Mouse (Mus musculus) C2C12 (cell line): Measurements from ENCODE around the gene Il17a. TPM values are rescaled to one million over a fixed set of nuclear protein-coding genes. Genes with fewer than 3 reads are reported as not detected.

Experiments used
- H3K27me3 ChIP-seq: one replicate; pipeline ENCODE4 v1.6.1; 2011; ENCODE audit not compliant: control insufficient read depth, insufficient read depth, insufficient read length
- H3K36me3 ChIP-seq: one replicate; pipeline ENCODE4 v1.6.1; 2011; ENCODE audit not compliant: control insufficient read depth, insufficient read depth
- H3K4me3 ChIP-seq: one replicate; pipeline ENCODE4 v1.5.1; 2011; ENCODE audit warnings: mild to moderate bottlenecking, control low read depth; ENCODE audit not compliant: poor library complexity, insufficient read depth, severe bottlenecking
- H3K79me2 ChIP-seq: one replicate; pipeline ENCODE4 v1.6.1; 2011; ENCODE audit not compliant: control insufficient read depth, insufficient read depth
- H3K79me3 ChIP-seq: one replicate; pipeline ENCODE4 v1.6.1; 2011; ENCODE audit warnings: low read depth, control low read depth
- H3ac ChIP-seq: one replicate; pipeline ENCODE3; 2011; ENCODE audit warnings: low read depth; ENCODE audit not compliant: control insufficient read depth, insufficient read length
- CEBPB ChIP-seq: IDR thresholded peaks from one replicate; pipeline ENCODE4 v1.6.1; 2011; ENCODE audit warnings: low read depth, mild to moderate bottlenecking, control low read depth, moderate library complexity
- CTCF ChIP-seq: IDR thresholded peaks from one replicate; pipeline ENCODE4 v1.5.1; 2011; ENCODE audit not compliant: control insufficient read depth, insufficient read depth, insufficient read length
- FOSL1 ChIP-seq: IDR thresholded peaks from one replicate; pipeline ENCODE4 v1.8.0; 2011; ENCODE audit warnings: mild to moderate bottlenecking, low read length; ENCODE audit not compliant: poor library complexity, insufficient read depth, severe bottlenecking
- MAX ChIP-seq: IDR thresholded peaks from one replicate; pipeline ENCODE4 v1.6.1; 2011; ENCODE audit warnings: mild to moderate bottlenecking, control low read depth
- MYOD1 ChIP-seq: IDR thresholded peaks from one replicate; pipeline ENCODE4 v1.6.1; 2011; ENCODE audit warnings: low read depth; ENCODE audit not compliant: control insufficient read depth, insufficient read length
- MYOG ChIP-seq: IDR thresholded peaks from one replicate; pipeline ENCODE4 v1.6.1; 2011; ENCODE audit not compliant: control insufficient read depth, insufficient read length; ENCODE audit errors: extremely low read depth
- USF1 ChIP-seq: IDR thresholded peaks from one replicate; pipeline ENCODE4 v1.6.1; 2011; ENCODE audit warnings: low read depth, mild to moderate bottlenecking, control low read depth, moderate library complexity
- long read RNA-seq, 2 experiments: library from polyadenylated mRNA; unstranded; transcript quantifications; one replicate each; pipeline ENCODE4 v2.0.0; 2019 to 2020
- polyA plus RNA-seq: library from polyadenylated mRNA; unstranded; fragments of >200 nt; fragmentation: generic; extraction: Trizol; gene quantifications from one replicate; pipeline ENCODE4 v1.2.1, GENCODE M21; 2012; ENCODE audit warnings: missing spikeins

Il17a gene
- polyA plus RNA-seq = not detected
- long read RNA-seq, experiment 1 = 0 reads
- long read RNA-seq, experiment 2 = 0 reads

GRCm38 (mm10) chr1:20730903-20731302 is at the start of gene Il17a:
Gene Il17a (plus strand): TSS chr1:20730905.
- Histone ChIP-seq H3ac (no peak within 1 kb of the TSS), H3K79me3 (no peaks in the 10 kb centered on the region), H3K4me3 (no peak within 1 kb of the TSS), H3K27me3 (peaks cover 3% of the 10 kb centered on the region), H3K79me2 (no peaks in the 10 kb centered on the region), H3K36me3 (no peaks in the 10 kb centered on the region)
- TF ChIP-seq USF1 (no peak), CTCF (no peak), MAX (no peak), MYOD1 (no peak), FOSL1 (no peak), MYOG (no peak), CEBPB (no peak)

GRCm38 (mm10) chr1:20682849-20683248 is 47.9 kb upstream of the Il17a start:
- Histone ChIP-seq H3K27me3 (no peaks in the 10 kb centered on the region), H3ac (no peak overlapping the region), H3K36me3 (no peaks in the 10 kb centered on the region), H3K4me3 (no peak overlapping the region), H3K79me3 (no peaks in the 10 kb centered on the region), H3K79me2 (no peaks in the 10 kb centered on the region)
- TF ChIP-seq CTCF (no peak), MYOD1 (no peak), MYOG (no peak), USF1 (no peak), CEBPB (no peak), FOSL1 (no peak), MAX (no peak)

- H3K79me3 ChIP-seq = no peaks in the 10 kb centered on the region
- H3K36me3 ChIP-seq = no peaks in the 10 kb centered on the region
- no peaks in the 10 kb centered on the region for H3K79me2 ChIP-seq
- H3K27me3 ChIP-seq = no peaks in the 10 kb centered on the region
- no peak overlapping the region for H3ac ChIP-seq
- no peak for TF ChIP-seq MYOD1
- TF ChIP-seq MAX = no peak
- no peak for TF ChIP-seq MYOG
- TF ChIP-seq FOSL1 = no peak
- TF ChIP-seq USF1 = no peak
- TF ChIP-seq CEBPB = no peak
- no peak for TF ChIP-seq CTCF
- H3K4me3 ChIP-seq = no peak overlapping the region
Observed at GRCm38 (mm10) chr1:20683386-20683785, 47.3 kb upstream of the Il17a start.

DNA sequence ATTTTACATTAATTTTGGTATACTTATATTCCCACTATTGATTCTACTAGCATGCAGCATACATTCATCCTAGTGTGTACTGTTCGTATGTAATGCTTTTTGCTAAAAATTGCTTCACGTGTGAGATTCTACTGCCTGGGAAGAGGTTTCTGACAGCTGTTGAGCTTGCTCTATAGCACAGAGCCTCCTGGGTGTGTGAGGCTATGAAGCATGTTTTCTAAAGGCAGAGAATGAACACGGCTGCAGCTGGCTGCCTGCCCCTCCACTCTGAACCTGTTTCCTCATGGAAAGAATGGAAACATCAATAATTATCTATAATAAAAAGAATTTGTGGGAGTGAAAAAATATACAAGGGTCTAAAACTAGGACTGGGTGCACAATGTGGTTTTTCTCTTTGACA is 46.9 kb upstream of the Il17a start:
- no peak overlapping the region for H3ac ChIP-seq
- TF ChIP-seq CTCF = no peak
- TF ChIP-seq FOSL1 = no peak
- no peak for TF ChIP-seq MAX
- H3K79me2 ChIP-seq = no peaks in the 10 kb centered on the region
- no peak overlapping the region for H3K4me3 ChIP-seq
- no peaks in the 10 kb centered on the region for H3K36me3 ChIP-seq
- H3K27me3 ChIP-seq = no peaks in the 10 kb centered on the region
- no peaks in the 10 kb centered on the region for H3K79me3 ChIP-seq

GRCm38 (mm10) chr1:20684403-20684802 is 46.3 kb upstream of the Il17a start:
- H3K4me3 ChIP-seq = no peak overlapping the region
- H3K79me2 ChIP-seq = no peaks in the 10 kb centered on the region
- no peaks in the 10 kb centered on the region for H3K79me3 ChIP-seq
- no peaks in the 10 kb centered on the region for H3K27me3 ChIP-seq
- no peaks in the 10 kb centered on the region for H3K36me3 ChIP-seq
- TF ChIP-seq FOSL1 (no peak), MYOD1 (no peak), MYOG (no peak), MAX (no peak), CTCF (no peak), CEBPB (no peak), USF1 (no peak)
- H3ac ChIP-seq = no peak overlapping the region

GRCm38 (mm10) chr1:20685393-20685792 is 45.3 kb upstream of the Il17a start:
- no peaks in the 10 kb centered on the region for H3K79me3 ChIP-seq
- no peaks in the 10 kb centered on the region for H3K79me2 ChIP-seq

GRCm38 (mm10) chr1:20685907-20686306 is 44.8 kb upstream of the Il17a start:
- TF ChIP-seq FOSL1 (no peak), MYOG (no peak)
- H3K79me2 ChIP-seq = no peaks in the 10 kb centered on the region

More at GRCm38 (mm10) chr1:20685393-20685792, 45.3 kb upstream of the Il17a start:
- H3K36me3 ChIP-seq = no peaks in the 10 kb centered on the region
- TF ChIP-seq CEBPB (no peak), USF1 (no peak), CTCF (no peak), MYOD1 (no peak), MYOG (no peak), FOSL1 (no peak), MAX (no peak)
- no peaks in the 10 kb centered on the region for H3K27me3 ChIP-seq
- no peak overlapping the region for H3ac ChIP-seq
- no peak overlapping the region for H3K4me3 ChIP-seq

More at GRCm38 (mm10) chr1:20685907-20686306, 44.8 kb upstream of the Il17a start:
- H3ac ChIP-seq = no peak overlapping the region
- H3K79me3 ChIP-seq = no peaks in the 10 kb centered on the region
- H3K4me3 ChIP-seq = no peak overlapping the region
- no peaks in the 10 kb centered on the region for H3K27me3 ChIP-seq
- H3K36me3 ChIP-seq = no peaks in the 10 kb centered on the region
